Mouse (Mus musculus) hindbrain, postnatal 0 days (tissue): ENCODE data around the gene Ifne. TPM values are rescaled to one million over a fixed set of nuclear protein-coding genes. Genes with fewer than 3 reads are reported as not detected.
A peak's percentile ranks its signal among the peaks of the same experiment; 100 is the strongest.

Experiments
- ATAC-seq: fragments of 200-750 bp; cut with Nextera tagmentation; 2 replicates; pipeline ENCODE4 v1.8.0; 2017; ENCODE audit warnings: mild to moderate bottlenecking, moderate TSS enrichment, moderate library complexity
- DNase-seq: peaks from one replicate; pipeline ENCODE4 v3.0.0-alpha.2; 2015; ENCODE audit warnings: low spot score
- H3K27ac ChIP-seq: fragments of 300-500 bp; sonication (generic); 2 replicates; pipeline ENCODE4 v1.5.1; 2014; ENCODE audit warnings: mild to moderate bottlenecking
- H3K27me3 ChIP-seq: fragments of 300-500 bp; sonication (generic); 2 replicates; pipeline ENCODE4 v1.6.1; 2014; ENCODE audit warnings: low read length, mixed read lengths; ENCODE audit not compliant: insufficient read depth
- H3K36me3 ChIP-seq: fragments of 300-500 bp; sonication (generic); 2 replicates; pipeline ENCODE4 v1.6.1; 2014; ENCODE audit warnings: low read length, mixed read lengths; ENCODE audit not compliant: insufficient read depth
- H3K4me1 ChIP-seq: fragments of 300-500 bp; sonication (generic); 2 replicates; pipeline ENCODE4 v1.6.1; 2014; ENCODE audit warnings: antibody characterized with exemption, low read length, mixed read lengths; ENCODE audit not compliant: insufficient read depth
- H3K4me2 ChIP-seq: fragments of 300-500 bp; sonication (generic); 2 replicates; pipeline ENCODE4 v1.6.1; 2014; ENCODE audit warnings: low read depth, mild to moderate bottlenecking, low read length, moderate library complexity, mixed read lengths
- H3K4me3 ChIP-seq: fragments of 300-500 bp; sonication (generic); 2 replicates; pipeline ENCODE4 v1.5.1; 2014; ENCODE audit warnings: low read length
- H3K9ac ChIP-seq: fragments of 300-500 bp; sonication (generic); replicated peaks from 2 replicates; pipeline ENCODE4 v1.6.1; 2014; ENCODE audit warnings: mild to moderate bottlenecking, low read length, moderate library complexity, mixed read lengths
- H3K9me3 ChIP-seq: fragments of 300-500 bp; sonication (generic); 2 replicates; pipeline ENCODE4 v1.6.1; 2016; ENCODE audit warnings: low read length, mixed read lengths
- CTCF ChIP-seq: IDR thresholded peaks from 2 replicates; pipeline ENCODE4 v1.5.1; 2016; ENCODE audit warnings: antibody characterized with exemption, control low read depth, low read depth
- WGBS: fragments of 180-500 bp; shearing (Covaris S2); extraction: QIAGEN DNeasy Blood & Tissue Kit; methylation state at CpG from one replicate; pipeline ENCODE4 v1.1.7; 2014; 5-methylcytosine and 5-hydroxymethylcytosine counted together
- microRNA counts: library from miRNA; unstranded; fragments of <30 nt; microRNA quantifications from one replicate; lab custom pipeline; 2015
- microRNA-seq, 2 experiments: library from miRNA; unstranded; fragments of <30 nt; microRNA quantifications; one replicate each; pipeline ENCODE4; 2016
- polyA plus RNA-seq: library from polyadenylated mRNA; unstranded; fragments of >200 nt; fragmentation: Nextera tagmentation; extraction: Ambion mirVana; gene quantifications from 2 replicates; pipeline ENCODE4 v1.2.1, GENCODE M21; 2015
- total RNA-seq: library from RNA; depleted of rRNA; stranded (reverse); fragments of >200 nt; gene quantifications from 2 replicates; pipeline ENCODE4 v1.2.3, GENCODE M21; 2014; rRNA removed

Gene Ifne
- total and polyA plus RNA-seq, 2 experiments from 2014 or later, result not detected

DNA sequence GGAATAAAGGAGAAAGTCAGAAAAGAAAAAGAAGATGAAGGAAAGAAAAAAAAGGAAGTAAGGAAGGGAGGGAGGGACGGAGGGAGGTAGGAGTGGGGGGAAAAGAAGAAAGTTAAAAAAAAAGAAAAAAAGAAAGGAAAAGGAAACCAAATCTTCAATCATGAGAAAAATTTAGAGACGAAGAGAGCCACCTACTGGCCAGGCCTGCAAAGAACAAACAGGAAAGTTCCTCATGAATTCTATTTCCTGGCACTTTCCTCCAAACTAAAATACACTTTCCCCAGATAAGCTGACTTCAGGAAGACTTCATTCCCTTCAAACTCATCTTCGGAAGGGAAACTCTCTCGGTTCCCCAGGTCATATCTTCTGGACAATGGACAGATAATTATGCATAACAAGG, 49.5 kb downstream of the Ifne start:
- WGBS, result 23% methylated on average over 4 of the region's 4 CpGs
- H3K4me2 ChIP-seq, result no peak overlapping the region
- ATAC-seq, result no peak
- no peak overlapping the region for H3K9ac ChIP-seq
- no peaks in the 10 kb centered on the region for H3K36me3 ChIP-seq
- peak; percentile 36 for DNase-seq
- no peaks in the 10 kb centered on the region for H3K4me1 ChIP-seq
- H3K27ac ChIP-seq, result no peak overlapping the region
- TF ChIP-seq CTCF, result peak; percentile 62
- no peaks in the 10 kb centered on the region for H3K9me3 ChIP-seq
- H3K4me3 ChIP-seq, result no peak overlapping the region
- no peaks in the 10 kb centered on the region for H3K27me3 ChIP-seq

MicroRNAs encoded within 50 kb of the gene (microRNA counts, 519-probe panel; counts per million panel counts)
- microRNA mmu-miR-31 (lab: Ali Mortazavi, UCI), result 705 counts per million, percentile 8 among the panel's probes with 10 or more counts

Small RNA genes within 50 kb of the gene (microRNA-seq; reads per million reads assigned to microRNA genes)
- 316 to 323 reads per million in 2 experiments for gene Mir31

Other genes starting within 250 kb of the Ifne start
- gene C87499, start 245.8 kb downstream of the Ifne start, total RNA-seq, result not detected in 2 replicates
- not detected in 2 replicates for gene C87499, start 245.8 kb downstream of the Ifne start, polyA plus RNA-seq
- gene Ifna13, start 235.7 kb downstream of the Ifne start, total RNA-seq, result not detected in 2 replicates
- gene Ifna13, start 235.7 kb downstream of the Ifne start, polyA plus RNA-seq, result not detected in 2 replicates
- not detected in 2 replicates for gene Ifna16, start 203.3 kb downstream of the Ifne start, total RNA-seq
- not detected in 2 replicates for gene Ifna16, start 203.3 kb downstream of the Ifne start, polyA plus RNA-seq
- gene Ifna2, start 196.3 kb downstream of the Ifne start, total RNA-seq, result not detected in 2 replicates
- gene Ifna2, start 196.3 kb downstream of the Ifne start, polyA plus RNA-seq, result not detected in 2 replicates
- gene Ifnab, start 188.8 kb downstream of the Ifne start, total RNA-seq, result not detected in 2 replicates
- not detected in 2 replicates for gene Ifnab, start 188.8 kb downstream of the Ifne start, polyA plus RNA-seq
- gene Gm26566, start 158.4 kb downstream of the Ifne start, total RNA-seq, result 0.18 and 2.2 TPM in 2 replicates
- gene Gm26566, start 158.4 kb downstream of the Ifne start, polyA plus RNA-seq, result 1.4 and 1.5 TPM in 2 replicates
- gene Klhl9, start 157.7 kb downstream of the Ifne start, total RNA-seq, result 140 TPM in 2 replicates
- gene Klhl9, start 157.7 kb downstream of the Ifne start, polyA plus RNA-seq, result 73.1 and 78.8 TPM in 2 replicates
- not detected in 2 replicates for gene Gm13271, start 125.3 kb downstream of the Ifne start, total RNA-seq
- gene Gm13271, start 125.3 kb downstream of the Ifne start, polyA plus RNA-seq, result not detected in 2 replicates
- gene Gm13283, start 120.1 kb downstream of the Ifne start, total RNA-seq, result not detected in 2 replicates
- not detected in 2 replicates for gene Gm13283, start 120.1 kb downstream of the Ifne start, polyA plus RNA-seq
- not detected in 2 replicates for gene Gm13290, start 106.4 kb downstream of the Ifne start, total RNA-seq
- gene Gm13290, start 106.4 kb downstream of the Ifne start, polyA plus RNA-seq, result not detected in 2 replicates
- not detected in 2 replicates for gene Gm13289, start 103.3 kb downstream of the Ifne start, total RNA-seq
- gene Gm13289, start 103.3 kb downstream of the Ifne start, polyA plus RNA-seq, result not detected in 2 replicates
- gene Gm13272, start 100.4 kb downstream of the Ifne start, total RNA-seq, result not detected in 2 replicates
- gene Gm13272, start 100.4 kb downstream of the Ifne start, polyA plus RNA-seq, result not detected in 2 replicates
- gene Ifnz, start 98.1 kb downstream of the Ifne start, total RNA-seq, result not detected in 2 replicates
- gene Ifnz, start 98.1 kb downstream of the Ifne start, polyA plus RNA-seq, result not detected in 2 replicates
- not detected in 2 replicates for gene Gm13276, start 94.5 kb downstream of the Ifne start, total RNA-seq
- not detected in 2 replicates for gene Gm13276, start 94.5 kb downstream of the Ifne start, polyA plus RNA-seq
- not detected in 2 replicates for gene Gm13277, start 91.6 kb downstream of the Ifne start, total RNA-seq
- not detected in 2 replicates for gene Gm13277, start 91.6 kb downstream of the Ifne start, polyA plus RNA-seq
- not detected in 2 replicates for gene Gm13278, start 88.7 kb downstream of the Ifne start, total RNA-seq
- not detected in 2 replicates for gene Gm13278, start 88.7 kb downstream of the Ifne start, polyA plus RNA-seq
- gene Gm13275, start 85.7 kb downstream of the Ifne start, total RNA-seq, result not detected in 2 replicates
- gene Gm13275, start 85.7 kb downstream of the Ifne start, polyA plus RNA-seq, result not detected in 2 replicates
- not detected in 2 replicates for gene Gm13279, start 82.8 kb downstream of the Ifne start, total RNA-seq
- not detected in 2 replicates for gene Gm13279, start 82.8 kb downstream of the Ifne start, polyA plus RNA-seq
- gene Gm13285, start 80.5 kb downstream of the Ifne start, total RNA-seq, result not detected in 2 replicates
- gene Gm13285, start 80.5 kb downstream of the Ifne start, polyA plus RNA-seq, result 0.14 TPM in 1 of 2 replicates, not detected in the other
- gene Gm13287, start 76.9 kb downstream of the Ifne start, total RNA-seq, result not detected in 2 replicates
- not detected in 2 replicates for gene Gm13287, start 76.9 kb downstream of the Ifne start, polyA plus RNA-seq
- gene Gm13288, start 74.7 kb downstream of the Ifne start, total RNA-seq, result not detected in 2 replicates
- not detected in 2 replicates for gene Gm13288, start 74.7 kb downstream of the Ifne start, polyA plus RNA-seq
- not detected in 2 replicates for gene Ifna7, start 64.0 kb downstream of the Ifne start, total RNA-seq
- gene Ifna7, start 64.0 kb downstream of the Ifne start, polyA plus RNA-seq, result not detected in 2 replicates
- gene Ifna11, start 60.2 kb downstream of the Ifne start, total RNA-seq, result not detected in 2 replicates
- not detected in 2 replicates for gene Ifna11, start 60.2 kb downstream of the Ifne start, polyA plus RNA-seq
- not detected in 2 replicates for gene Ifna6, start 52.8 kb downstream of the Ifne start, total RNA-seq
- not detected in 2 replicates for gene Ifna6, start 52.8 kb downstream of the Ifne start, polyA plus RNA-seq
- gene Ifna5, start 44.7 kb downstream of the Ifne start, total RNA-seq, result not detected in 2 replicates
- not detected in 2 replicates for gene Ifna5, start 44.7 kb downstream of the Ifne start, polyA plus RNA-seq
- not detected in 2 replicates for gene Ifna4, start 38.3 kb downstream of the Ifne start, total RNA-seq
- not detected in 2 replicates for gene Ifna4, start 38.3 kb downstream of the Ifne start, polyA plus RNA-seq
- gene Ifna1, start 30.1 kb downstream of the Ifne start, total RNA-seq, result not detected in 2 replicates
- gene Ifna1, start 30.1 kb downstream of the Ifne start, polyA plus RNA-seq, result not detected in 2 replicates